Mouse (Mus musculus) erythroblast, embryonic 14.5 days (primary cell): ENCODE results near the gene Tti1.

Source experiments
- GATA1 ChIP-seq: IDR thresholded peaks from 2 replicates; pipeline ENCODE4 v1.6.1; 2012; ENCODE audit warnings: low read length, inconsistent platforms, mixed read lengths
- TAL1 ChIP-seq: IDR thresholded peaks from 3 replicates; pipeline ENCODE4 v1.6.1; 2012; ENCODE audit warnings: low read length, inconsistent platforms, mixed read lengths

- TF ChIP-seq GATA1, result no peak
- TF ChIP-seq TAL1, result no peak
These were observed 36.8 kb upstream of the Tti1 start for GRCm38 (mm10) chr2:158065064-158065463.
